Mouse (Mus musculus): Measurements from ENCODE around the gene Gm10639.
"Not testable (repeated sequence)": the region's sequence is repeated elsewhere in the genome, so short reads cannot be mapped to it uniquely, and the experiment has no call there.

The Gm10639 gene

GRCm38 (mm10) chr9:78289723-78290122 lies at the start of gene Gm10639:
Gm10639 (plus strand) TSS chr9:78289923.
- DNase-seq (ENCODE audit: low read depth, low spot score) = not testable (repeated sequence)

- not testable (repeated sequence) for DNase-seq (ENCODE audit: low read depth, low spot score)
Measured at GRCm38 (mm10) chr9:78255683-78256470, 33.8 kb upstream of the Gm10639 start.

- DNase-seq (ENCODE audit: low read depth, low spot score) = not testable (repeated sequence)
Measured at GRCm38 (mm10) chr9:78256914-78257313, 32.8 kb upstream of the Gm10639 start, which contains the start of gene Gm3776. Gm3776 (plus strand) TSS chr9:78257129.

DNA sequence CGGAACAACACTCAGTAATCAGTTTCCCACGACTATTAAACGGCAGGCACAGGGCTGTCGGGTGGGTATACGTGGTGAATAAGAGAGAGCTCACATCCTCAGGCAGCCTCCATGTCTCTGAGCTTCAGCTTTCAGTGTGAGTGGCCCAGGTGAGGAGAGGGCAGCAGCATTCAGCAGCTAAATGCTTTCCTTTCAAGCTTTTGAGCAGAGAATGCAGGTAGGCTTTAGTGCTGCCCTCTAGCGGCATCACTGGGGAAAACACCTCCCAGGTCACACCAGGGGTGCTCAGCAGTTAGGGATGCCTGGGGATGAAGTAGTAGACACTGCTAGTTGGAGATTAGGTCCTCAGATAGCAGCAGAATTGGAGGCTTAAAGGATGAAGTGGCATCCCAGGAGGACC lies 30.0 kb upstream of the Gm10639 start:
- DNase-seq (ENCODE audit: low read depth, low spot score) = not testable (repeated sequence)

DNA sequence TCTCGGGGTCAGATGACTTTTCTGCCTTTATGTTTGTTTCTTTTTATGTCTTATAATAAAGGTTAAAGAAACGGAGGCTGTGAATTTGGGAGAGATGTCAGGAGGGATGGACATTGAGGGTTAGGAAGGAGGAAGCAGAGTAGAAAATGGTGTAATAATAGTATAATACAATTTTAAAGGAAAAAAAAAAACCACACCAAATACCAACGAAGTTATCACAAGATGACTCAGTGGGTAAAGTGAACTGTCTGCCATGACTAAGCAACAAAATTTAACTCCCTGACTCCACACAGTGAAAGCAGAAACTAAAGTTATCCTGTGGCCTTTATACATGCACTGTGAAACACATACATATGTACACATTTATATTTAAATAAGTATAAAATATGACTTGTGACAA lies 18.8 kb upstream of the Gm10639 start:
- not testable (repeated sequence) for DNase-seq (ENCODE audit: low read depth, low spot score)

DNA sequence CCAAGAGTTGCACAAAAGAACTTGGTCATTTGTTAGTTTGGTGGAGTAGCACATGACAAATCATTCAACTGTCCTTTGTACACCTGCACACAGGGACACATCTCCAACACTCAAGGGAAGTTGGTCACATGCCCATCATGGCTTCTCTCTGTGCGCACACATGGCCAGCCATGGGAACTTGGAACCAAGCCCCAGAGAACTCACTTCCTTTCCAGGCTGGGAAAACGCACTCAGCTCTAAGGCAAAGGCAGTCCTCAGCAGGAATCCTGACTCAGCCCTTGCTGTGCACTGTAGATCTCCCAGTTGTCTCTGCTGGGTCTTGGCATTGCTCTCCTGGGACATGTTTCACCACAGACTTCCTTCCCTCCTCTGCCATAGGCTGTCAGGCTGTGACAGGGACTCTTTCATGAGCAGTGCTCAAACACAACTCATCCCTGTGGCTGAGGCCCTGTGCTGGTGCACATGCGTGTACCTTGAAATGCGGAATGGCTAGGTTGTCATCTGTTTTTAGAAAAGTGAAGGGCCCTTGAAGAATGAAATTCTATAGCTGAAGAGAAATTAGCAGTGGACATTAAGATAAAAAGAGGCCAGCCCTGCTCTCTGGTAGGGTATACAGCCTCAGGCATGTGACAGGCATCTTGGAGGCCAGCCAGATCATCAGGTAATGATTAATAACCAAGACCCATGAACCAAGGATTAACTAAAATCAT lies 7.6 kb upstream of the Gm10639 start:
- DNase-seq (ENCODE audit: low read depth, low spot score) = not testable (repeated sequence)

GRCm38 (mm10) chr9:78289063-78289462 lies 660 bp upstream of the Gm10639 start:
- DNase-seq (ENCODE audit: low read depth, low spot score) = not testable (repeated sequence)

- not testable (repeated sequence) for DNase-seq (ENCODE audit: low read depth, low spot score)
Measured at GRCm38 (mm10) chr9:78292462-78292861, 2.7 kb downstream of the Gm10639 start.

DNA sequence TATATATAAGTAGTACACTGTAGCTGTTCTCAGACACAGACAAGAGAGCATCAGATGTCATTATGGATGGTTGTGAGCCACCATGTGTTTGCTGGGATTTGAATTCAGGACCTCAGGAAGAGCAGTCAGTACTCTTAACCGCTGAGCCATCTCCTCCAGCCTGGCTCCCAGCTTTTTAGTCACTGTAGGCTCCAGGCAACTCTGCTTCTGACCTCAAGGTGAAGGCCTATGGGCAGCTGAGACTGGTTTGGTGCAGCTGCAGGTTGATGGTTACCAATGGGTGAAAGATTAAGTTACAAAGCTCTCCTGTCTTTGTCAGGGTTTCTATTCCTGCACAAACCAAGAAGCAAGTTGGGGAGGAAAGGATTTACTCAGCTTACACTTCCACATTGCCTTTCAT lies 4.0 kb downstream of the Gm10639 start:
- not testable (repeated sequence) for DNase-seq (ENCODE audit: low read depth, low spot score)

DNA sequence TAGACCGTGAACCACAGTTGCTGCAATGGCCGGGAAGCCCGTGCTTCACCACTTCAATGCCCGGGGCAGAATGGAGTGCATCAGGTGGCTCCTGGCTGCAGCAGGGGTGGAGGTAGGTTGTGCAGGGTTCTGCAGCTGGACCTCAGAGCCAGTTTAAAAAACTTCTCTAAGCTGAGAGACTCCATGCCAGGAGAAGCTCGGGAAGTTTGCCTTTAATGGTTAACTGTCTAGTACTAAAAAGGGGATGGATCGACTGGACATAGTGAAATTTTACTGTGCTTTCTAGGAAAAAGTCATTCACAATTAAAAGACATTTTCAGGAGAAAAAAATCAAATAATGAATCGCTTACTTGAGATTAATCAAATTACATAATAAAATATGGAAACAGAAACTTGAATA lies 5.1 kb downstream of the Gm10639 start:
- DNase-seq (ENCODE audit: low read depth, low spot score) = not testable (repeated sequence)

DNA sequence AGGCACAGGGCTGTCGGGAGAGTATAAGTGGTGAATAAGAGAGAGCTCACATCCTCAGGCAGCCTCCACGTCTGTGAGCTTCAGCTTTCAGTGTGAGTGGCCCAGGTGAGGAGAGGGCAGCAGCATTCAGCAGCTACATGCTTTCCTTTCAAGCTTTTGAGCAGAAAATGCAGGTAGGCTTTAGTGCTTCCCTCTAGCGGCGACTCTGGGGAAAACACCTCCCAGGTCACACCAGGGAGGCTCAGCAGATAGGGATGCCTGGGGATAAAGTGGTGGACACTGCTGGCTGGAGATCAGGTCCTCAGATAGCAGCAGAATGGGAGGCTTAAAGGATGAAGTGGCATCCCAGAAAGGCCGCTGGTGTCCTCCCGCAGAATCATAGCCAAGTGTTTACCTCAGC lies 6.4 kb downstream of the Gm10639 start:
- not testable (repeated sequence) for DNase-seq (ENCODE audit: low read depth, low spot score)

GRCm38 (mm10) chr9:78298232-78298631 lies 8.5 kb downstream of the Gm10639 start:
- no peak for DNase-seq (ENCODE audit: low read depth, low spot score)

- not testable (repeated sequence) for DNase-seq (ENCODE audit: low read depth, low spot score)
Measured at GRCm38 (mm10) chr9:78299143-78299542, 9.4 kb downstream of the Gm10639 start.

GRCm38 (mm10) chr9:78308122-78308521 lies 18.4 kb downstream of the Gm10639 start:
- not testable (repeated sequence) for DNase-seq (ENCODE audit: low read depth, low spot score)

- DNase-seq (ENCODE audit: low read depth, low spot score) = no peak
Measured at GRCm38 (mm10) chr9:78314696-78315095, 25.0 kb downstream of the Gm10639 start, which contains the start of gene Omt2a. Omt2a (minus strand) TSS chr9:78314796.

DNA sequence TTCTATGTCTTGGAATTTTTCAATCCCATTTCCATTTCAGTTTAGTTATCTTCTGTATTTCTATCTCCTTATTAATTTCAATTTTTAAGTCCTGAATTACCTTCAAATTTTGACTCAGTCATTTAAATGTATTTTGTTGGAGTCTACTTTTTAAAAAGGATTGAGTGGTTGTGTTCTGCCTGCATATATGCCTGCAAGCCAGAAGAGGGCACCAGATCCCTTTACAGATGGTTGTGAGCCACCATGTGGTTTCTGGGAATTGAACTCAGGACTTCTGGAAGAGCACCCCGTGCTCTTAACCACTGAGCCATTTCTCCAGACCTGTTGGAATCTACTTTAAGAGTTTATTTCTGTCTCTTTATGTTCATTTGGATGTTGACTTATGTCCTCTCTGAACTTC lies 29.8 kb downstream of the Gm10639 start:
- DNase-seq (ENCODE audit: low read depth, low spot score) = no peak

GRCm38 (mm10) chr9:78327289-78327688 lies 37.6 kb downstream of the Gm10639 start, which contains the start of gene Omt2b:
Omt2b (plus strand) TSS chr9:78327589.
- not testable (repeated sequence) for DNase-seq (ENCODE audit: low read depth, low spot score)

DNA sequence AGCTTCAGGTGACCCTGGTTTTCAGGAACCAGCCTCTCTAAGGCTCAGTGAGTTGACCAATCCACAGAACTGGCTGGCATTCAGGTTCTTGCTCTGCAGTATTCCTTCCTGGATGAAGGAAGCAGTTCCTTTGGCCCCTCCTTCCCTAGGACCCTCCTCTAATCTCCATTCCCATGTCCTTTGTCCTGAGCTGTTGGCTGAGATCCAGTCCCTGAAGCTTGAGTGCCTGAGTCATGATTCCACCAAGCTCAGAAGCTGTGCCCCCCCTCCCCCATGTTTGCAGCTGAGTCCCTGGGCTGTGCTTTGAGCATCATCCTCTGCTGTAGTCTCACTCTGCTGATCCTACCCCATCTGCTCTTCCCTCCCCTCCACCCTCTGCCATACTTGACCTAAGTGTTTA lies 47.3 kb downstream of the Gm10639 start:
- DNase-seq (ENCODE audit: low read depth, low spot score) = not testable (repeated sequence)

- not testable (repeated sequence) for DNase-seq (ENCODE audit: low read depth, low spot score)
Measured at GRCm38 (mm10) chr9:78340324-78340723, 50.6 kb downstream of the Gm10639 start.

DNA sequence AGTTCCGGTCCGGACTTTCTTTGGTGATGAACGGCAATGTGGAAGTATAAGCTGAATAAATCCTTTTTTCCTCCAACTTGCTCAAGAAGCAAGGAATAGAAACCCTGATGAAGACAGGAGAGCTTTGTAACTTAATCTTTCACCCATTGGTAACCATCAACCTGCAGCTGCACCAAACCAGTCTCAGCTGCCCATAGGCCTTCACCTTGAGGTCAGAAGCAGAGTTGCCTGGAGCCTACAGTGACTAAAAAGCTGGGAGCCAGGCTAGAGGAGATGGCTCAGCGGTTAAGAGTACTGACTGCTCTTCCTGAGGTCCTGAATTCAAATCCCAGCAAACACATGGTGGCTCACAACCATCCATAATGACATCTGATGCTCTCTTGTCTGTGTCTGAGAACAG lies 52.8 kb downstream of the Gm10639 start:
- not testable (repeated sequence) for DNase-seq (ENCODE audit: low read depth, low spot score)

- not testable (repeated sequence) for DNase-seq (ENCODE audit: low read depth, low spot score)
Measured at GRCm38 (mm10) chr9:78343055-78343454, 53.3 kb downstream of the Gm10639 start.

DNA sequence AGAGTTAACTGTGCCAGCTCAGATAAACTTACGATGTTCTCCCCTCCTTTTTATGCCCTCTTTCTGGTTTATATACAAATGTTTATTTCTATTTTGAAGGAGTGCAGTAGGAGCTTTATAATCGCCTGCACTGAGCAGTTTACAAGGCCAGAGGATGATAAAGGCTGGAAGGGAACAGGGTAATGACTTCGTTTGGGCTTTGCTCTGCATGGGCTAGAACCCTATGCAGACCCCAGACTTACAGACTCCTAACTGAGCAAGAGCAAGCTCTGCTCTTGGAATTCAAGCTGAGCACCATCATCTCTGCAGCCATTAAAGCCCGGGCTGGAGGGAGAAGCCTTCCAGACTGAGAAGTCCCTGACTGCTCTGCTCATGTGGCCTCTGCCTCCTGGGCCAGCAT lies 55.5 kb downstream of the Gm10639 start:
- DNase-seq (ENCODE audit: low read depth, low spot score) = not testable (repeated sequence)
